Mouse (Mus musculus) kidney, postnatal 0 days (tissue): ENCODE results near the gene Lgr6. TPM values are rescaled to one million over a fixed set of nuclear protein-coding genes. Genes with fewer than 3 reads are reported as not detected.

ENCODE experiments used
- ATAC-seq: fragments of 200-750 bp; cut with Nextera tagmentation; replicated peaks from 2 replicates; pipeline ENCODE4 v1.8.0; 2017; ENCODE audit warnings: low read depth, moderate number of reproducible peaks, moderate TSS enrichment, moderate library complexity; ENCODE audit not compliant: low FRiP score
- DNase-seq: peaks from one replicate; pipeline ENCODE4 v3.0.0-alpha.2; 2016; ENCODE audit warnings: low spot score
- H3K27ac ChIP-seq: fragments of 300-500 bp; sonication (generic); 2 replicates; pipeline ENCODE4 v1.5.1; 2014; ENCODE audit warnings: mild to moderate bottlenecking
- H3K27me3 ChIP-seq: fragments of 300-500 bp; sonication (generic); 2 replicates; pipeline ENCODE4 v1.6.1; 2014; ENCODE audit warnings: low read length, mixed read lengths; ENCODE audit not compliant: insufficient read depth
- H3K36me3 ChIP-seq: fragments of 300-500 bp; sonication (generic); 2 replicates; pipeline ENCODE4 v1.6.1; 2014; ENCODE audit warnings: low read length, mixed read lengths; ENCODE audit not compliant: insufficient read depth
- H3K4me1 ChIP-seq: fragments of 300-500 bp; sonication (generic); replicated peaks from 2 replicates; pipeline ENCODE4 v1.6.1; 2014; ENCODE audit warnings: antibody characterized with exemption, low read length, mixed read lengths; ENCODE audit not compliant: insufficient read depth
- H3K4me2 ChIP-seq: fragments of 300-500 bp; sonication (generic); 2 replicates; pipeline ENCODE4 v1.6.1; 2014; ENCODE audit warnings: mild to moderate bottlenecking, low read length, moderate library complexity, mixed read lengths
- H3K4me3 ChIP-seq: fragments of 300-500 bp; sonication (generic); replicated peaks from 2 replicates; pipeline ENCODE4 v1.5.1; 2014; ENCODE audit warnings: low read depth, low read length
- H3K9ac ChIP-seq: fragments of 300-500 bp; sonication (generic); 2 replicates; pipeline ENCODE4 v1.6.1; 2014; ENCODE audit warnings: low read depth, low read length
- H3K9me3 ChIP-seq: fragments of 300-500 bp; sonication (generic); replicated peaks from 2 replicates; pipeline ENCODE4 v1.6.1; 2016; ENCODE audit warnings: low read length, inconsistent platforms, mixed read lengths
- CTCF ChIP-seq: IDR thresholded peaks from 2 replicates; pipeline ENCODE4 v1.5.1; 2016; ENCODE audit warnings: antibody characterized with exemption, low read depth, mild to moderate bottlenecking, moderate library complexity
- WGBS: fragments of 180-500 bp; shearing (Covaris S2); extraction: QIAGEN DNeasy Blood & Tissue Kit; methylation state at CpG from one replicate; pipeline ENCODE4 v1.1.7; 2014; 5-methylcytosine and 5-hydroxymethylcytosine counted together
- polyA plus RNA-seq: library from polyadenylated mRNA; unstranded; fragments of >200 nt; fragmentation: Nextera tagmentation; extraction: Ambion mirVana; gene quantifications from 2 replicates; pipeline ENCODE4 v1.2.1, GENCODE M21; 2015

The Lgr6 gene
- polyA plus RNA-seq, 1 experiment from 2014 or later, result 0.83 TPM

- 53% methylated on average over 5 of the region's 5 CpGs for WGBS
- no peak overlapping the region for H3K4me2 ChIP-seq
- no peak overlapping the region for H3K9ac ChIP-seq
- no peak for TF ChIP-seq CTCF
- no peaks in the 10 kb centered on the region for H3K27me3 ChIP-seq
- no peaks in the 10 kb centered on the region; the same call in 1 of the 2 replicates for H3K9me3 ChIP-seq
- H3K36me3 ChIP-seq, result no peaks in the 10 kb centered on the region
- H3K4me3 ChIP-seq, result no peak overlapping the region
- DNase-seq (no peak), ATAC-seq (no peak)
- H3K27ac ChIP-seq, result no peak overlapping the region
- H3K4me1 ChIP-seq, result no peaks in the 10 kb centered on the region
These were observed 28.6 kb downstream of the Lgr6 start for GRCm38 (mm10) chr1:135076470-135076869.

GRCm38 (mm10) chr1:135075270-135075669, 29.8 kb downstream of the Lgr6 start:
- DNase-seq (no peak), ATAC-seq (no peak)
- no peak overlapping the region for H3K4me2 ChIP-seq
- no peak overlapping the region for H3K9ac ChIP-seq
- H3K27ac ChIP-seq, result no peak overlapping the region
- no peaks in the 10 kb centered on the region for H3K4me1 ChIP-seq
- no peaks in the 10 kb centered on the region for H3K27me3 ChIP-seq
- no peaks in the 10 kb centered on the region for H3K36me3 ChIP-seq
- H3K9me3 ChIP-seq, result no peaks in the 10 kb centered on the region; the same call in 1 of the 2 replicates
- 93% methylated on average over 1 of the region's 1 CpGs for WGBS
- TF ChIP-seq CTCF, result no peak
- no peak overlapping the region for H3K4me3 ChIP-seq

GRCm38 (mm10) chr1:135072643-135073042, 32.4 kb downstream of the Lgr6 start:
- DNase-seq (no peak), ATAC-seq (no peak)
- no peaks in the 10 kb centered on the region for H3K4me1 ChIP-seq
- H3K4me3 ChIP-seq, result no peak overlapping the region
- H3K9me3 ChIP-seq, result no peaks in the 10 kb centered on the region; the same call in 1 of the 2 replicates
- TF ChIP-seq CTCF, result no peak
- H3K36me3 ChIP-seq, result no peaks in the 10 kb centered on the region
- 68% methylated on average over 5 of the region's 5 CpGs for WGBS
- H3K27me3 ChIP-seq, result no peaks in the 10 kb centered on the region
- no peak overlapping the region for H3K9ac ChIP-seq
- H3K27ac ChIP-seq, result no peak overlapping the region
- H3K4me2 ChIP-seq, result no peak overlapping the region

- Histone ChIP-seq H3K27ac (no peak overlapping the region), H3K4me1 (no peaks in the 10 kb centered on the region), H3K4me3 (no peak overlapping the region), H3K27me3 (no peaks in the 10 kb centered on the region), H3K36me3 (no peaks in the 10 kb centered on the region), H3K9ac (no peak overlapping the region), H3K9me3 (no peaks in the 10 kb centered on the region; the same call in 1 of the 2 replicates), H3K4me2 (no peak overlapping the region)
- WGBS, result 19% methylated on average over 8 of the region's 8 CpGs
- TF ChIP-seq CTCF, result no peak
- peak; percentile 38 for DNase-seq
- ATAC-seq, result no peak
These were observed 35.2 kb downstream of the Lgr6 start for GRCm38 (mm10) chr1:135069841-135070240.

GRCm38 (mm10) chr1:135064525-135064924, 40.6 kb downstream of the Lgr6 start:
- no peak for TF ChIP-seq CTCF
- no peak overlapping the region for H3K4me2 ChIP-seq
- H3K4me1 ChIP-seq, result no peaks in the 10 kb centered on the region
- no peak overlapping the region for H3K9ac ChIP-seq
- ATAC-seq (no peak), DNase-seq (no peak)
- no peaks in the 10 kb centered on the region for H3K9me3 ChIP-seq
- H3K27ac ChIP-seq, result no peak overlapping the region
- 95% methylated on average over 2 of the region's 2 CpGs for WGBS
- H3K36me3 ChIP-seq, result no peaks in the 10 kb centered on the region
- no peak overlapping the region for H3K4me3 ChIP-seq
- no peaks in the 10 kb centered on the region for H3K27me3 ChIP-seq

- H3K9me3 ChIP-seq, result no peaks in the 10 kb centered on the region
- no peak overlapping the region for H3K9ac ChIP-seq
- H3K27ac ChIP-seq, result no peak overlapping the region
- ATAC-seq (no peak), DNase-seq (no peak)
- no peak overlapping the region for H3K4me2 ChIP-seq
- no peak; the same call in 1 of the 2 replicates for TF ChIP-seq CTCF
- H3K4me3 ChIP-seq, result no peak overlapping the region
- 64% methylated on average over 5 of the region's 5 CpGs for whole genome bisulfite sequencing
- no peaks in the 10 kb centered on the region for H3K27me3 ChIP-seq
- no peaks in the 10 kb centered on the region for H3K4me1 ChIP-seq
- no peaks in the 10 kb centered on the region for H3K36me3 ChIP-seq
These were observed 42.1 kb downstream of the Lgr6 start for GRCm38 (mm10) chr1:135062936-135063335.

GRCm38 (mm10) chr1:135061300-135061699, 43.8 kb downstream of the Lgr6 start:
- H3K27me3 ChIP-seq, result no peaks in the 10 kb centered on the region
- no peak for ATAC-seq
- TF ChIP-seq CTCF, result no peak
- no peaks in the 10 kb centered on the region for H3K4me1 ChIP-seq
- H3K9ac ChIP-seq, result no peak overlapping the region
- no peak overlapping the region for H3K4me2 ChIP-seq
- H3K9me3 ChIP-seq, result no peaks in the 10 kb centered on the region
- no peak overlapping the region for H3K4me3 ChIP-seq
- no peaks in the 10 kb centered on the region for H3K36me3 ChIP-seq
- no peak overlapping the region for H3K27ac ChIP-seq
- WGBS, result 91% methylated on average over 6 of the region's 6 CpGs
- no peak for DNase-seq
